Mouse (Mus musculus): Measurements from ENCODE around the gene Krt7.

Gene Krt7

GRCm38 (mm10) chr15:101410775-101411174, at the start of gene Krt7:
Krt7 (plus strand) TSS chr15:101411043.
- DNase-seq (ENCODE audit: low read depth in 1 of 2, low spot score in 2 of 2) = no peak

GRCm38 (mm10) chr15:101362393-101363010, 48.3 kb upstream of the Krt7 start:
- no peak for DNase-seq (ENCODE audit: low read depth in 1 of 2, low spot score in 2 of 2)

DNA sequence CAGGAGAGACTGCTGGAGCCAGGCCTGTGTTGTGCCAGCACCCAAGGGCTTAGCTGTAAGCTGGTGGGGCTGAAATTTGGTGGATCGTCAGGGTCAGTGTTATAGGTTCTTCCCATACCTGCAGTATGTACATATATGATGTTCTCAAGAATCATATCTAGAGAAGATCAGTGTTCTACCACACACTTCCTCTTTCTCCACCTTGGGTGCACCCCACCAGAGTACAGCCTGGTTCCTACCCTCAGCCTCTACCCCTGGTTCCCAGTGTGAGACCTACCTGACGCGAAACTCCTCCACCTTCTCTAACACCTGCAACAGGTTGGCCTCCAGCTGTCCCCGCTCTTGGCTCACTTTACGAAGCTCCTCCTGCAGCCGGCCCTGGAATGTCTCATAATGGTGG, 46.9 kb upstream of the Krt7 start:
- DNase-seq (ENCODE audit: low read depth in 1 of 2, low spot score in 2 of 2) = no peak

DNA sequence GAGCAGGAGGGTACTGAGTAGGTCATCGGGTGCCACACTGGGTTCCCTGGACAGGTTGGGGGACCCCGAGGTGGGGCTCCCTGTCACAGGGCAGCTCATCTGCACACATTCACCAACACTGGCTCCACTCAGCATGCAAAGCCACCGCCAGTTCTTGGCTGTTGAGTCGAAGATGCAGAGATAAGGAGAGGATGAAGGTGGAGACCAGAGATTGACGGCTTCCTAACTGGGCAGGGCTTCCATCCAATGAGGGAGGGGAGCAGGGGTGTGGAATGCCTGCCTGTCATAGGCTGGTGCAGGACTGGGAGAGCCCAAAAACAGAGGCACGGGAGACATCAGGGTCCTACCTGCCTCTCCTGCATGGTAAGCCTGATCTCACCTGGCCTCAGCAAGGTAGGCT, 46.4 kb upstream of the Krt7 start:
- DNase-seq (ENCODE audit: low read depth in 1 of 2, low spot score in 2 of 2) = no peak

- no peak for DNase-seq (ENCODE audit: low read depth in 1 of 2, low spot score in 2 of 2)
Observed at GRCm38 (mm10) chr15:101364891-101365671, 45.8 kb upstream of the Krt7 start.

GRCm38 (mm10) chr15:101365721-101366120, 45.1 kb upstream of the Krt7 start:
- no peak for DNase-seq (ENCODE audit: low read depth in 1 of 2, low spot score in 2 of 2)

DNA sequence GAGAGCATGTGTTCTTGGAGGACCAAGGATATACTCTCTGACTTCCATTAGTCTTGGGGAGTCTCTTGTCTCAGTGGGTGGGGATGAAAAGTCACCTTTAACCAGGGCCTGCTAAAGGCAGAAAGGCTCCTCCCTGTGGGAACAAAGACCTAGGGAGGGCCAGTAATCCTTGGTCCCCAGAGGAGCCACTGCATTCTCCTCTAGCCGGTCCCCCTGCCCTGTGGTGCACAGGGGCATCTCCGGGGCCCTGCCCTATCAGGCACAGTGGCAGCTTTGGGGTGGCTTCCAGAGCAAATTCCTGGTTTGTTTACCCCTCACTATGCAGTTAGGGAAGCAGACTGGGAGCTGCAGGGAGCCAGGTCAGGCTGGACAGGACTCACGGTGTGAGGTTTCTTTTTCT, 44.4 kb upstream of the Krt7 start:
- no peak for DNase-seq (ENCODE audit: low read depth in 1 of 2, low spot score in 2 of 2)

DNA sequence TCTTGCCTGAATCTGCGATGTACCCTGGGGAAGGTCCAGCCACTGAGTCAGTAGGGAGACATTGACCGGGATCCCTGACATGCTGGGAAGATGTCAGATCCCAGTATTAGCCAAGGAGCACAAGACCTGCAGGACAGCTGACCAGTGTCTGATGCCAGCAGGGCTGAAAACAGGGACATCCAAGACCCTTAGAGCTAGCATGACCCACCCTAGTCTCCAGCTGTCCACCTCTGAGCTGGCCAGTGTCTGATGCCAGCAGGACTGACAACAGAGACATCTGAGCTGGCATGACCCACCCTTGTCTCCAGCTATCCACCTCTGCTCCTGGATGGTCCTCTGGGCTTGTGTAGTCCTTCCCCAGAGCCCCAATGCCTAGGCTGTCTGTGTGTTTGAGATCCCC, 43.9 kb upstream of the Krt7 start:
- DNase-seq (ENCODE audit: low read depth in 1 of 2, low spot score in 2 of 2) = no peak

DNA sequence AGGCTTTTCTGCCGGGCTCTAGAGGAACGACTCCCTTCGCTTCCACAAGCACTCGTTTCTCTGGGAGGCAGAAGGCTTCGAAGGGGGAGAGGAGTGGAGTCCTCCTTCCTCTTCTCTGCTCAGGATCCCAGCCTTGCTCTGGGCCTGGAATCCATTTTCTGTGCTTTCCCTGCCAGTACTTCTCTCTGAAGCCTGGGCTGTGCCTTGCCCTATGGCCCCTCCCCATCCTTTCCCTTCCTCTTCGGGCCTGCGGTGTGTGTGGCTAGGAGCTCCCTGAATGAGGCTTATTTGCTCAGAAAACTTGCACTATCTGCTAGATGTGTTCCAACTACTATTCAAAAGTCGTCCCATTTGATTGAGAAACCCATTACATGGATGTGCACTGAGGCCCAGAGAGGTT, 43.3 kb upstream of the Krt7 start:
- peak in 1 of 2 experiments; percentile 53 for DNase-seq (ENCODE audit: low read depth in 1 of 2, low spot score in 2 of 2)

GRCm38 (mm10) chr15:101368015-101368414, 42.8 kb upstream of the Krt7 start:
- DNase-seq (ENCODE audit: low read depth in 1 of 2, low spot score in 2 of 2) = no peak

- no peak for DNase-seq (ENCODE audit: low read depth in 1 of 2, low spot score in 2 of 2)
Observed at GRCm38 (mm10) chr15:101368502-101369381, 42.1 kb upstream of the Krt7 start.

DNA sequence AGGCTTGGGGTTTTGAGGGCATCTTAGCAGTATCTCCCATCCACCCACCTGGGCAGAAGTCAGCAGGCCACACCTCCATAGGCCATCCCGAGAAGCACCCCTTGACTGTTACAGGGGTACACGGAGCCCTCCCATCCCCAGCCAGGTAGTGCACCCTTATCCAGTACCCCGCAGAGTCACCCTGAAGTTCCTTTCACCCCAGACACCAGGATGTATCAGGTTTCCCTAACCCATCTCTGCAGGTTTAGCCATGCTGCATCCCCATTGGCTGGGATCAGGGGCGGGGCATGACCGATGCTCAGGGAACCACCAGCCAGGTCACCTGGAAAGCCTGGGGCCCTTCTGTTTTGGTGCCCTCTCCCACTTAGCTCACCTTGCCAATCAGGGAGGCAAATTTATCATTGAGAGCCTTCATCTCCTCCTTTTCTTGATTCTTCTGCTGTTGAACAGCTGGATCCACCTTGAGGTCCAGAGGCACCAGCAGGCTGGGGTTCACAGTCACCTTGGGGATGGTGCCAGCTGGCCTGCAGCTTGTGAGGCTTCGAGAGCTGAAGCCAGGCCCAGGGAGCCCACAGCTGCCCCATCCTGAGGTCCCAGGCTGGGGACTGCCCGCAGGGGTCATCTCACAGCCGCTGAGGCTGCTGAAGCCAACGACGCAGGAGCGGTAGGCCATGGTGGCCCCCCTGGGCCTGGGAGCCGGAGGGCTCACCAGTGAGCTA, 41.3 kb upstream of the Krt7 start:
- no peak for DNase-seq (ENCODE audit: low read depth in 1 of 2, low spot score in 2 of 2)

GRCm38 (mm10) chr15:101370101-101370911, 40.5 kb upstream of the Krt7 start, which contains the start of gene Krt80:
Krt80 (minus strand) TSS chr15:101370162.
- no peak for DNase-seq (ENCODE audit: low read depth in 1 of 2, low spot score in 2 of 2)

DNA sequence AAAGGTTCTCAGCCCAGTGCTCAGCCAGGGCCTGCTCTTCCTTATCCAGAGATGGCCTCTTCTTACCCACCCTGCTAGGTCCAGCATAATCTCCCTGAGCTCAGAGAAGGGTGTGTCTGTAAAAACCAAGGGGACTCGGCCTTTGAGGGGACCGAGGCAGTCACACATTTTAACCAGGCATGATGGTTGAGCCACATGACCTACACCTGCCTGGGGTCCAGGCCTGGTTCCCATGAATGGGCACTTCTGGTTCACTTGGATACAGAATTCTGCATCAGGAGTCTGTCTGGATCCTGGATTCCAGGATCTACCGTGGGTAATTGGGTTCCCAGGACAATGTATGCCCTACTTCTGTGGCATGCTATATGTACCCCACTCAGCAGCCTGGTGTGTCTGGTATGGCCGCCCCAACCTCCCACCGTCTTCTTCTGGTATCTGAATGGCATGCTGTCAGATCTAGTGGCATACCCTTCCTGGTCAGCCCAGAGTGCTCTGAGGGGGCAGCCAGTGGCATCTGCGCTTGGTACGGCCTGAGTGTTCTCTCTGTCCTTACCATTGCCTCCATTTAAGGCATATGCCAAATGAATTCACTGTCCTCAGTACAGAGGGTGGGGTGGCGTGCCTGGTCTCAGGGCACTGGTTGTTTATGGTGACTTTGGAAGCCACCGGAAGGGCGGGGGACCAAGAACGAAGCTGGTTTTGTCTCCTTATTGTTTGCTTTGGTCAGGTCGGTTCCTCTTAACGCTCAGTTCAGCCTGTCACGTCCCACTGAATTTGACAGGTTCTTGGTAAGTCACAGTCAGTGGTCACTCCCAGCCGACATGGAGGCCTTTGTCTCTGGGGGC, 39.5 kb upstream of the Krt7 start:
- DNase-seq (ENCODE audit: low read depth in 1 of 2, low spot score in 2 of 2) = peak; percentile 35 to 70

DNA sequence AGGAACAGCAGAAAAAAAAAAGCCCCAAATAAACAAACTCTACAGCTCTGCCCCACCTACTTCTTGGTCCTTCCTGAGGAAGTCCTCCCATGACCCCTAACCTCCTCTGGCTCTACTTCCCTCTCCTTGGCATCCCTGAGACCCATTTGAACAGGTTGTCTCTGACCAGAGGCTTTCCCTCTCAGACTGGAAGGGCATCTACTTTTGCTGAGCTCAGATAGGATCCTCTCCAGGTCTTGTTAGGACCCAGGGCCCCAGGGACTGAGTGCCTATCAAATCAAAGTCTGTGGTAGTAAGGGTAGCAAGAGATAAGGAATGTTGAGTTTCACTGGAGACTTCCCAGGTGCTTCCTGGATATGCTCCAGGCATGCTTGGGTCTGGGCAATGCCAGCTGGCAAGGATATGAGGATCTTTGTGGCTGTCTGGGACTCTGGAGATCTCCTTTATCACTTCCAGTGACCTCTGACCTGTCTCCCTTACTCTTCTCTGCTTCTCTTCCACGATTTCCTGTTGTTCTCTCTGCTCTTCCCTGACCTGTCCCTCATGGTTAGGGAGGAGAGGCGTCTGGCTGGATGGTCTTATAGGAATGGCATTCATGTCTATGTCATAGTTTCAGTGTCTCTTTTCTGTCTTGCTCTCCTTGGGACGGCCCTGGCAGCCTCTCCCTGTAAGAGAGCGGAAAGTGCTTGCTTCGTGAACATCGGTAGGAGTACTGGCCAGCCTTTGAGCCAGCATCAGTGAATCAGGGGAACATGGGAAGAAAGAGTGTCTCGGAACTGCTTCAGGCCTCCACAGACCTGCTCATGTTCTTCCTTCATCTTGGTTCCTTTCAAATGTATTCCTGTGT, 38.5 kb upstream of the Krt7 start:
- DNase-seq (ENCODE audit: low read depth in 1 of 2, low spot score in 2 of 2) = peak; percentile 28 to 51

DNA sequence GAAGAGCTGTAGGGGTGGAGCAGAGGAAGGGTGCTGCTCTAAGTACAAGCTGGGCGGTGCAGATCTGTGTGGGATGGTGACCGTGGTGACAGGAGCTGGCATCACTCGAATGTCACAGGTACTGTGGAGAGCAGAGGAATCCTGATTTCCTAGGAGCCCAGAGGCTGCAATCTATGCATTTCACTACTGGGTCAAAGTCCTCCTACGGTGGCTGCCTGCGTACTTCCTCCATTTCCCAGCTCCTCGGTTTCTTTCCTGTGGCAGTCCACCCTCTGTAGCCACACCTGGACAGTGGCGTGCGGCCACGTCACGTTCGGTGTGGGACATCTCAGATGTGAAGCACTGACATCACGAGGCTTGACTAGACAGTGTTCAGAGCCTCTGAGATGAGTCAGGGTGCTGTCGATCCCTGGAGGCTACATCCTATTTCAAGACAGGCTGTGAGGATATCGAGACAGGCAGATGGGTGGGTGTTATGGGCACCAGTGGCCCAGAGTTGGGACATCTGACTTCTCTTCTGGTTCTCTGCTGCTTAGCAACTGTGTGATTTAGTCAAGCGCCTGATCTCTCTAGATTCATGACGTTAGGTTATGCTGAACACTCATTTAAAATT, 37.5 kb upstream of the Krt7 start:
- peak; percentile 51 to 72 for DNase-seq (ENCODE audit: low read depth in 1 of 2, low spot score in 2 of 2)

DNA sequence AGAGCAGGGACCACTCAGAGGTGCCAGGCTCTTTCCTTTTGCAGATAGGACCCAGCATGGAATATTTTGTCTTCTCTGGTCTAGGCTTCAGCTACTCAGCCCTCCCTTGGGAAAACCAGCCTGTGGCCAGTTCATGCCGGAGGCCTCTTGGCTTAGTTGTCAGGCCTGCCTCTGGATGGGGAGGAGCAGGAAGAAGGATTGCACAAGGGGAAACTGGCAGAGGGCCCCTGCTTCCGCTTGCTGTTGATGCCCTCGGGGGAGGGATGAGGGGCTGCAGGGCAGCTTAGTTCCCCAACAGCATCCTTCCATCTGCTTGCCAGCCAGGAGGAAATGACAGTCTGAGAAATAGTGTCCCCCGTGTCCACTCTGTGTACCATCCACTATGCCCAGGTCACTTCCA, 36.0 kb upstream of the Krt7 start:
- DNase-seq (ENCODE audit: low read depth in 1 of 2, low spot score in 2 of 2) = peak; percentile 80
